Mouse (Mus musculus): ENCODE results near the gene Hoxb6. TPM values are rescaled to one million over a fixed set of nuclear protein-coding genes. Genes with fewer than 3 reads are reported as not detected.

Gene Hoxb6
- total RNA-seq, 2 experiments from 2014 or later: 0.62 to 1.3 TPM

DNA sequence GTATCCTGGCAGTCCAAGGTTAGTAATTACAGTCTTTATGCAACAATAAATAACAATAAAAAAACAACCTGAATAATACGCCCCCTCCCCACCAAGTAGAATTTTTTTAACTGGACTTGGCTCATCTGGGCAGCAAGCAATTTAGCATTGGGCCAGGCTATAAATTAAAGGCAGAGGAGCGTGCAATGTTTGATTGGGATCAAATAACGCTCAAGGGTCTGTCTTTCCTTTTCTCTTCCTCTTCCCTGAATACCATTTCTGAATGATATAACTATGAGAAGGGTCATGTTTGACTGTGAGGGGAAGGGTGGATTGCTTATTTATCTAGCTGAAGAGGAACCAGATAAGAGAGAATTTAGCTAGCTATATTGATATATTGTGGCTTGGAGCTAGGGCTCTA, 56.7 kb downstream of the Hoxb6 start:
- DNase-seq (ENCODE audit: low spot score in 2 of 2): no peak

DNA sequence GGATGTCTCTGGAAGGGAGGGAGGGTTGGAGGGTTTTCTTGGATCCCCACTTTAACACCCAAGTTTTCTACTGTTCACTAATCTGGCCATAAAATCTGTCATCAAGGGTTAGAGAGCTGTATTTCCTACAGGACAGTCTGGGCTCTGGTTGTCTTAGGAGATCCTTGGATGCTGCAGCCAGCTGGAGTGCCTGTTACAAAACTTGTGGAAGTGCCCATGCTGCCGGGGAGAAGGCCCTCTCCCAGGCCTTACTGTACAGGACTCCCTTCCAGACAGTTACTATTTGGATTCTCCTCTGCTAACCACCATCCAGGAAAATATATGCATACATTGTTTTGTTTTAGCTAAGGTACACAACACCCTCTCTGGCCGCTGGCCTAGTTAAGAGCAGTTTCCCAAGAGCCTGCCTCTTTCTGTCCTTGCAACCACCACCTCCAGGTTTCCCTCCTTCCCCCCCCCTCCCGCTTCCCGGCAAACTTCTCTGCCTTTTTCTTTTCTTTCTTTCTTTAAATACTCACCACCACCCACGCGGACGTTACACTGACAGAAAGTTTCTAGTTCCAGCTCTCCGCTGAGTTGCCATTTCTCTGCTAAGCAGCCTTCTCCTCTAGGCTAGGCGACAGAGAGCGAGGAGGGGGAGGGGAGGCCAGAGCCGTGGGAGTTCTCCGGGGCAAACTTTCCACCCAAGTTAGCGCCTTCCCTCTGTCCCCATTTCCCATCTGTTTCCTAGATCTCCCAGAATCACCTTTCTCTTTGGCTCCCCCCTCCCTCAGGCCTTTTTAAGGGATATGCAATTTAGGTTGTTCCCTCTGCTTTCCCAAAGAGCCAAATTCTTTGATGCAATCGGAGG, 57.4 kb downstream of the Hoxb6 start:
- DNase-seq (ENCODE audit: low spot score in 2 of 2): no peak

DNA sequence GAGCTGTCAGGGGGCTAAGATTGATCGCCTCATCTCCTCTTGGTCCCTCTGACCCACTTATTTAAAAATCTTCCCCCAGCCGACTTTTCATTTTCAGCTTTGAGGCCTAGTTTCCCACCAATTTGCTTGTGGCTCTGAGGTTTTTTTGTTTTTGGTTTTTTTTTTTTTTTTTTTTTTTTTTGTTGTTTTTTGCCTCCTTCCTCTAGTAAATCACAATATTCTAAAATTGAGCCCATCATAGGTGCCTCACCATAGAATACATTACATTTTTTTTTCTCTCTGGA, 58.0 kb downstream of the Hoxb6 start, which contains the start of gene Hoxb2:
Gene Hoxb2 (plus strand): TSS at position 185 of the 284 bp plus-strand sequence.
- no peak for DNase-seq (ENCODE audit: low spot score in 2 of 2)

- DNase-seq (ENCODE audit: low spot score in 2 of 2): no peak
Measured at GRCm38 (mm10) chr11:96350791-96351190, 58.5 kb downstream of the Hoxb6 start.

Small RNA genes lying within 50 kb of the gene (microRNA-seq; reads per million reads assigned to microRNA genes)
- gene Mir10a (1,663 reads per million, percentile 81 among the genes with 10 or more reads in this experiment), gene Mir196a-1 (4.4 reads per million, percentile 16 among the genes with 10 or more reads in this experiment)

Other genes with a start within 250 kb of the Hoxb6 start
- 10 to 100 TPM; 41.2 to 42.3 TPM for gene Ube2z, start 227.1 kb upstream of the Hoxb6 start, total RNA-seq (2021)
- 100 to 1,000 TPM; 830 to 870 TPM for gene Atp5g1, start 216.8 kb upstream of the Hoxb6 start, total RNA-seq (2021)
- not detected for gene Calcoco2, start 180.5 kb upstream of the Hoxb6 start, total RNA-seq (2021)
- gene Ttll6, start 158.7 kb upstream of the Hoxb6 start, total RNA-seq (2021): not detected
- gene Hoxb13, start 98.2 kb upstream of the Hoxb6 start, total RNA-seq (2021): not detected
- 1 to 10 TPM; 1.1 to 1.5 TPM for gene Hoxb9, start 21.0 kb upstream of the Hoxb6 start, total RNA-seq (2021)
- 1 to 10 TPM in 1 of 2 experiments, under 1 TPM in 1; 0.98 to 1.3 TPM for gene Hoxb8, start 10.6 kb upstream of the Hoxb6 start, total RNA-seq (2021)
- gene Hoxb7, start 5.9 kb upstream of the Hoxb6 start, total RNA-seq (2021): 1 to 10 TPM; 1.8 to 2.1 TPM
- gene Hoxb5, start 10.9 kb downstream of the Hoxb6 start, total RNA-seq (2021): 1 to 10 TPM in 1 of 2 experiments, under 1 TPM in 1; 0.80 to 1.1 TPM
- under 1 TPM; 0.57 to 0.91 TPM for gene Hoxb4, start 25.8 kb downstream of the Hoxb6 start, total RNA-seq (2021)
- gene Hoxb3, start 30.9 kb downstream of the Hoxb6 start, total RNA-seq (2021): 1 to 10 TPM; 1.0 to 1.3 TPM
- gene Hoxb2, start 58.0 kb downstream of the Hoxb6 start, total RNA-seq (2021): under 1 TPM; 0.44 to 0.93 TPM
- gene Hoxb1, start 73.3 kb downstream of the Hoxb6 start, total RNA-seq (2021): not detected
- under 1 TPM in 1 of 2 experiments, not detected in 1; 0.39 TPM for gene Skap1, start 172.1 kb downstream of the Hoxb6 start, total RNA-seq (2021)

All from gastrocnemius, postnatal 4 days (tissue).